Mouse (Mus musculus) bone marrow, adult 2 months (tissue): ENCODE results near the gene Ccl25.

Experiments used
- CTCF ChIP-seq: fragments of 200-500 bp; IDR thresholded peaks from 2 replicates; pipeline ENCODE4 v1.5.1; 2011; ENCODE audit warnings: low read length, control low read depth; ENCODE audit not compliant: control insufficient read depth, insufficient read depth
- POLR2A ChIP-seq: fragments of 200-500 bp; IDR thresholded peaks from 2 replicates; pipeline ENCODE4 v1.6.1; 2011; ENCODE audit warnings: low read depth, mild to moderate bottlenecking, control low read depth, low read length, borderline replicate concordance; ENCODE audit not compliant: control insufficient read depth

DNA sequence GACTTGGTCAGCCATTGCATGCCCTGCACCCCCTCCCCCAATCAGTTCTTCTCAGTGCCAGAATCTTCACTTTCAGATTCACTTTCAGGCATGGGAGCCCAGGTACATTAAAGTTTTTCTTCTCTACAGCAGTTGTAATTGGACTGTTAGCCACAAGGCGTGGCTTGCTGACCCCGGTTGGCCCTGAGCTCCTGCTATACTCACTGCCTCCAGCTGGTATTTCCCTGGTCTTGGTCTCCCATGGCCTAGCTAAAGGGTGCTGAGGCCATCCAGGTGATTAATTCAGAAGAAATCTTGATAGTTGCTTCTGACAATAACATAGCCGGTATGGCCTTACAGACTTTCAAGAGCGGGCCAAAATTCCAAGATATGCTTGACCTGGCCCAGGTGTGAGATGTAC, 43.5 kb downstream of the Ccl25 start:
- TF ChIP-seq CTCF, result no peak
- TF ChIP-seq POLR2A, result no peak
